Mouse (Mus musculus) forebrain, embryonic 11.5 days (tissue): ENCODE results near the gene Ippk. TPM values are rescaled to one million over a fixed set of nuclear protein-coding genes. Genes with fewer than 3 reads are reported as not detected.

ENCODE experiments used
- ATAC-seq: fragments of 200-750 bp; cut with Nextera tagmentation; replicated peaks from 2 replicates; pipeline ENCODE4 v1.8.0; 2017; ENCODE audit warnings: moderate TSS enrichment; ENCODE audit not compliant: low FRiP score
- DNase-seq: peaks from one replicate; pipeline ENCODE4 v3.0.0-alpha.2; 2017; ENCODE audit warnings: low spot score
- H3K27ac ChIP-seq: fragments of 300-500 bp; sonication (generic); 2 replicates; pipeline ENCODE4 v1.5.1; 2014; ENCODE audit warnings: low read depth, low read length
- H3K27me3 ChIP-seq: fragments of 300-500 bp; sonication (generic); 2 replicates; pipeline ENCODE4 v1.6.1; 2014; ENCODE audit warnings: mild to moderate bottlenecking, low read length, mixed read lengths; ENCODE audit not compliant: control insufficient read depth, insufficient read depth
- H3K36me3 ChIP-seq: fragments of 300-500 bp; sonication (generic); 2 replicates; pipeline ENCODE4 v1.6.1; 2014; ENCODE audit warnings: mild to moderate bottlenecking, low read length, moderate library complexity, mixed read lengths; ENCODE audit not compliant: control insufficient read depth, insufficient read depth
- H3K4me1 ChIP-seq: fragments of 300-500 bp; sonication (generic); replicated peaks from 2 replicates; pipeline ENCODE4 v1.6.1; 2014; ENCODE audit warnings: low read length, mixed read lengths; ENCODE audit not compliant: control insufficient read depth, insufficient read depth
- H3K4me2 ChIP-seq: fragments of 300-500 bp; sonication (generic); 2 replicates; pipeline ENCODE4 v1.6.1; 2014; ENCODE audit warnings: low read depth, mild to moderate bottlenecking, low read length, moderate library complexity, mixed read lengths; ENCODE audit not compliant: severe bottlenecking
- H3K4me3 ChIP-seq: fragments of 300-500 bp; sonication (generic); 2 replicates; pipeline ENCODE4 v1.5.1; 2014; ENCODE audit warnings: low read depth, low read length
- H3K9ac ChIP-seq: fragments of 300-500 bp; sonication (generic); 2 replicates; pipeline ENCODE4 v1.6.1; 2014; ENCODE audit warnings: low read length
- H3K9me3 ChIP-seq: fragments of 300-500 bp; sonication (generic); 2 replicates; pipeline ENCODE4 v1.6.1; 2016; ENCODE audit warnings: low read length, mixed read lengths; ENCODE audit not compliant: control insufficient read depth
- WGBS: fragments of 180-500 bp; shearing (Covaris S2); extraction: QIAGEN DNeasy Blood & Tissue Kit; methylation state at CpG from one replicate; pipeline ENCODE4 v1.1.7; 2014; 5-methylcytosine and 5-hydroxymethylcytosine counted together
- polyA plus RNA-seq: library from polyadenylated mRNA; unstranded; fragments of >200 nt; fragmentation: Nextera tagmentation; extraction: Ambion mirVana; gene quantifications from 2 replicates; pipeline ENCODE4 v1.2.1, GENCODE M21; 2014

The Ippk gene
- polyA plus RNA-seq, 1 experiment from 2014 or later, result 16.6 TPM

GRCm38 (mm10) chr13:49382997-49383396 is 38.1 kb upstream of the Ippk start:
- no peak overlapping the region for H3K27ac ChIP-seq
- ATAC-seq (no peak), DNase-seq (no peak)
- H3K4me3 ChIP-seq, result no peak overlapping the region
- no peak overlapping the region for H3K9ac ChIP-seq
- H3K9me3 ChIP-seq, result no peaks in the 10 kb centered on the region
- H3K27me3 ChIP-seq, result no peaks in the 10 kb centered on the region
- H3K36me3 ChIP-seq, result peaks cover 19% of the 10 kb centered on the region
- H3K4me2 ChIP-seq, result no peak overlapping the region
- WGBS, result 96% methylated on average over 23 of the region's 23 CpGs
- H3K4me1 ChIP-seq, result no peaks in the 10 kb centered on the region

- no peak overlapping the region for H3K9ac ChIP-seq
- WGBS, result 89% methylated on average over 16 of the region's 16 CpGs
- H3K4me1 ChIP-seq, result no peaks in the 10 kb centered on the region
- H3K4me2 ChIP-seq, result no peak overlapping the region
- no peak overlapping the region for H3K4me3 ChIP-seq
- H3K27ac ChIP-seq, result no peak overlapping the region
- no peak for ATAC-seq
- peaks cover 11% of the 10 kb centered on the region; the same call in 1 of the 2 replicates for H3K36me3 ChIP-seq
- H3K27me3 ChIP-seq, result no peaks in the 10 kb centered on the region
- no peaks in the 10 kb centered on the region for H3K9me3 ChIP-seq
- DNase-seq, result no peak
Measured at GRCm38 (mm10) chr13:49384751-49385463, 36.1 kb upstream of the Ippk start.

GRCm38 (mm10) chr13:49391374-49391773 is 29.7 kb upstream of the Ippk start:
- Histone ChIP-seq H3K9ac (no peak overlapping the region), H3K36me3 (no peaks in the 10 kb centered on the region), H3K4me3 (no peak overlapping the region), H3K27ac (no peak overlapping the region), H3K9me3 (no peaks in the 10 kb centered on the region), H3K4me2 (no peak overlapping the region), H3K4me1 (no peaks in the 10 kb centered on the region), H3K27me3 (no peaks in the 10 kb centered on the region)
- ATAC-seq (no peak), DNase-seq (no peak)
- WGBS, result 95% methylated on average over 2 of the region's 2 CpGs

GRCm38 (mm10) chr13:49393579-49393978 is 27.5 kb upstream of the Ippk start:
- WGBS, result 90% methylated on average over 1 of the region's 1 CpGs
- ATAC-seq (no peak), DNase-seq (no peak)
- Histone ChIP-seq H3K4me3 (no peak overlapping the region), H3K9ac (no peak overlapping the region), H3K27ac (no peak overlapping the region), H3K27me3 (no peaks in the 10 kb centered on the region), H3K4me2 (no peak overlapping the region), H3K4me1 (no peaks in the 10 kb centered on the region), H3K9me3 (no peaks in the 10 kb centered on the region), H3K36me3 (no peaks in the 10 kb centered on the region)

- WGBS, result 94% methylated on average over 3 of the region's 3 CpGs
- no peaks in the 10 kb centered on the region for H3K27me3 ChIP-seq
- ATAC-seq (no peak), DNase-seq (no peak)
- H3K27ac ChIP-seq, result no peak overlapping the region
- H3K9me3 ChIP-seq, result no peaks in the 10 kb centered on the region
- H3K4me3 ChIP-seq, result no peak overlapping the region
- no peak overlapping the region for H3K4me2 ChIP-seq
- no peak overlapping the region for H3K9ac ChIP-seq
- H3K4me1 ChIP-seq, result no peaks in the 10 kb centered on the region
- no peaks in the 10 kb centered on the region for H3K36me3 ChIP-seq
Measured at GRCm38 (mm10) chr13:49394886-49395447, 26.1 kb upstream of the Ippk start.

GRCm38 (mm10) chr13:49396798-49397197 is 24.3 kb upstream of the Ippk start:
- Histone ChIP-seq H3K9me3 (no peaks in the 10 kb centered on the region), H3K9ac (no peak overlapping the region), H3K27ac (no peak overlapping the region), H3K4me2 (no peak overlapping the region), H3K36me3 (no peaks in the 10 kb centered on the region), H3K27me3 (no peaks in the 10 kb centered on the region), H3K4me3 (no peak overlapping the region), H3K4me1 (no peaks in the 10 kb centered on the region)
- no peak for DNase-seq
- WGBS, result 90% methylated on average over 1 of the region's 1 CpGs
- no peak for ATAC-seq

GRCm38 (mm10) chr13:49398191-49398590 is 22.9 kb upstream of the Ippk start:
- H3K27me3 ChIP-seq, result no peaks in the 10 kb centered on the region
- DNase-seq (no peak), ATAC-seq (no peak)
- H3K4me2 ChIP-seq, result no peak overlapping the region
- no peak overlapping the region for H3K9ac ChIP-seq
- H3K36me3 ChIP-seq, result no peaks in the 10 kb centered on the region
- no peak overlapping the region for H3K27ac ChIP-seq
- no peak overlapping the region for H3K4me3 ChIP-seq
- 88% methylated on average over 8 of the region's 8 CpGs for WGBS
- H3K4me1 ChIP-seq, result no peaks in the 10 kb centered on the region
- H3K9me3 ChIP-seq, result no peaks in the 10 kb centered on the region

GRCm38 (mm10) chr13:49400139-49400538 is 20.9 kb upstream of the Ippk start:
- no peak for ATAC-seq
- H3K9me3 ChIP-seq, result no peaks in the 10 kb centered on the region
- H3K4me2 ChIP-seq, result no peak overlapping the region
- no peaks in the 10 kb centered on the region for H3K4me1 ChIP-seq
- H3K9ac ChIP-seq, result no peak overlapping the region
- 81% methylated on average over 6 of the region's 6 CpGs for WGBS
- H3K27me3 ChIP-seq, result no peaks in the 10 kb centered on the region
- H3K4me3 ChIP-seq, result no peak overlapping the region
- no peaks in the 10 kb centered on the region for H3K36me3 ChIP-seq
- no peak overlapping the region for H3K27ac ChIP-seq
- DNase-seq, result peak; percentile 59

- H3K4me3 ChIP-seq, result no peak overlapping the region
- no peak for ATAC-seq
- WGBS, result 80% methylated on average over 2 of the region's 2 CpGs
Measured at GRCm38 (mm10) chr13:49402628-49403027, 18.4 kb upstream of the Ippk start.

More at GRCm38 (mm10) chr13:49402628-49403027, 18.4 kb upstream of the Ippk start:
- no peaks in the 10 kb centered on the region for H3K4me1 ChIP-seq
- peak; percentile 46 for DNase-seq
- H3K27me3 ChIP-seq, result no peaks in the 10 kb centered on the region
- no peaks in the 10 kb centered on the region for H3K9me3 ChIP-seq
- H3K36me3 ChIP-seq, result no peaks in the 10 kb centered on the region
- H3K4me2 ChIP-seq, result no peak overlapping the region
- no peak overlapping the region for H3K9ac ChIP-seq
- no peak overlapping the region for H3K27ac ChIP-seq
